Mouse (Mus musculus) right cerebral cortex, adult 2 months (tissue): ENCODE data around the gene Wdr20.

Source experiments
- DNase-seq, 2 experiments: peaks; one replicate each; pipeline ENCODE4 v3.0.0; 2021 to 2022; ENCODE audit warnings: low spot score in 2 of 2

The Wdr20 gene

DNA sequence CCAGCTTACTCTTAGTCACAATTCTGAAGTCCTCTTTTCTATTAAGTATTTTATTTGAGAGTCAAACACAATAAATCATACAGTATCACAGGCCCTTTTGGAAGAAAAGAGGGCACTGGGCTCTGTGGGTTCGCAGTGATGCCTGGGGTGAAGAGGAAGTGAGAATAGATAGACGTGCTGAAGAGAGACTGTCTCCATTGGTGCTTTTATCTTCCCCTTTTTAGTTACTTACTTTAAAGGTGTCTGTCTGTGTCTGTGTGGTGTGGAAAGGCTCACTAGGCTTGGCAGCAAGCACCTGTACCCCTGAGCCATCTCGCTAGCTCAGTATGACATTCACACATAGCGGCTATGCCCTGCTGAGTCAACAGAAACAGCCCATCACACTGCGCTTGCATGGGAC lies 40.1 kb downstream of the Wdr20 start:
- DNase-seq, result no peak

DNA sequence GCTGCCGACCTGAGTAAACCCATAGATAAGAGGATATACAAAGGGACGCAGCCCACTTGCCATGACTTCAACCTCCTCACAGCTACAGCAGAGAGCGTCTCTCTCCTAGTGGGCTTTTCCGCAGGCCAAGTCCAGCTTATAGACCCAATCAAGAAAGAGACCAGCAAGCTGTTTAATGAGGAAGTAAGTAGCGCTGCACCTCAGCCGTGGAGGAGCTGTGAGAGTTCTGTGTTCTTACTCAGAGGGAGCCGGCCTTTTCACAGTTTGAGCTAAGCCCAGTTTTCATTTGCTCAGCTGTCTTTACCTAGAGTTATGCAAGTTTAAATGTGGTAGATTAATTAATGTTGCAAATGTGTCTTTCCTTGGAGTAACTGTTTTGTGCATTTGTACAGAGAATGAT lies 41.6 kb downstream of the Wdr20 start:
- no peak for DNase-seq

- DNase-seq, result no peak
These were observed 43.4 kb downstream of the Wdr20 start for GRCm38 (mm10) chr12:110781181-110781580.

DNA sequence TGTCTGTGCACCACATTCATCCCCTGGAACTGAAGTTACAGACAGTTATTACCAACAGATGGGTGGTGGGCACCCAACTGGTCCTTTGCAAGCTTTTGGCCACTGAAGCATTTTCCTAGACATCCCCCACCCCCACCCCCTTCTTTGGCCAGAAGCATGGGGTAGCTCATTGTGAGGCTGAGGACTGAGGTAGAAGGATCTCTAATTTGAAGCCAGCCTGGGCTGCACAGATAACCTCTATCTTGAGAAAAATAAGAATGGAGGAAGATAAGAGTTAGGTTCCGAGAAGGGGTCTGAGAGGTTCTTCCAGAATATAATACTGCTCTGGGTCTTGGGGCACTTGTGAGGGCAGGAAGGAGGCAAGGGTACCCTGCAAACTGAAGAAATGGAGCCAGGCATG lies 44.5 kb downstream of the Wdr20 start:
- DNase-seq, result no peak

DNA sequence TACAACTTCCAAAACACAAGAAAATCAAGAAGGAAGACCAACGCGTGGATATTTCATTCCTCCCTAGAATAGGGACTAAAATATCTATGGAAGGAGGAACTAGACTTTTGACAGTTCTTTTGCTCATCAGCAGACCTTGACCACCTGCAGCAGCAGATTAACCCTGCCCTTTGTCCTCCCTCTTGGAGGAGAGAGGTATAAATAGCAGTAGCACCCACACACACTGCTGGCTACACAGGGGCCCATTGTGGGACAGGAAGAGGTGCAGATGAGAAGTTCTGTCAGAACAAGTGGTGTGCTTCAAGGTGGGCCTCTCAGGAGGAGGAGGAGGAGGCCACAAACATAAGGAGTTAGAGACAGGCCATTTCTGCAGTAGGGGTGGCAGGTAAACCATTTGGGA lies 46.5 kb downstream of the Wdr20 start:
- no peak for DNase-seq

DNA sequence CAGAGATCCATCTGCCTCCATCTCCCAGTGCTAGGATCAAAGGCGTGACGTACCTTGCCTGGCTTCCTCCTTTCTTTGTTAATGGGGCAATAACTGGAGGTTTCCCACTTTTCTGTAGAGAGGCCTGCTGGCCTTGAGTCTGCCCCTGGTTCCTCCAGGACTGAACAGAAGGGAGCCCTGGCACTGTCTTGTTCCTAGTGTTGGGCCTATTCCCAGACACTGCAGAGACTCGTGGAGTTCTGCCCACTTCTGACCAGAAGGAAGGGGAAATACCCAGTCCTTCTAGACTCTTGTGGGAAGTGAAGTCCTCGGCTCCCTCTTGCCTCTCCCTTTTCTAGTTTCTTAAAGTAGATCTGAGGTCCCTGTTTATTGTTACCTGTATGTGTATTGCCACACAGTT lies 48.5 kb downstream of the Wdr20 start:
- no peak for DNase-seq

DNA sequence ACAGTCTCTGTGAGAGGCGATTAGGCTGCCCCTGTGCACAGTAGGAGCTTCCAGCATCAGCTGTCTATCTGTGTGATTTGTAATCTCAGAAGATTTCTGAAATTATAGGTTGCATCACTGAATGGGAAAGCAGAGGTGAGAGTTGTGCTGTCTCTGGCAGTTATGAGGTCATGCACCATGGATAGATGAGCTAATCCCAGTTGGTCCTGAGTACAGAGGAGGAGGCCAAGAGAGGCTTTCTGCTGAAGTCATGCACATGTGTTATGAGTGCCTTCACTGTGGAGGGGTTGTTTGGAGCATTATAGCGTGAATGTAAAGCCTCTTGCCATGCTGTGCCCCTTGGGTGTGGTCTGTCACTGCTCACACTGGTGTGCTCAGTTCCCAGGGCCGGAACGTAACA lies 52.8 kb downstream of the Wdr20 start:
- no peak for DNase-seq

- DNase-seq, result no peak
These were observed 53.3 kb downstream of the Wdr20 start for GRCm38 (mm10) chr12:110791026-110791425.

DNA sequence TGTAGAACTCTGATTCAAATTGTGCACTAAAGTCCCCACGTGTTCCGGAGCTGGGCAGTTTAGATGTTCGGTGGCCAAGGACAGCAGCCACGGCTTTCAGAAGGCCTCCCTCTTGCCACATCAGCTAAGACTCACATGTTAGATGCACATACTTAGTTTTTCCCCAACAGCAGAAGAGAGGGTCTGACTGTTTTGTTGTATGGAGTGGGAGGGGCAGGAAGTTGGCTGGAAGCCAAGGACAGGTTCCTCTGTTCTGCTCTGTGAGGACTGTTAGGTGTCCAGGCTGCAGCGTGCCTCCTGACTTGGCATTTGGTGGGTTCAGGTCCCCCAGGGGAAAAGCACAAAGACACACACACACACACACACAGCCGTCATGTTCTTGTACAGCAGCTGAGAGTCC lies 57.3 kb downstream of the Wdr20 start:
- no peak for DNase-seq

GRCm38 (mm10) chr12:110796748-110797147 lies 59.0 kb downstream of the Wdr20 start:
- DNase-seq, result no peak

GRCm38 (mm10) chr12:110797202-110797601 lies 59.5 kb downstream of the Wdr20 start:
- no peak for DNase-seq

DNA sequence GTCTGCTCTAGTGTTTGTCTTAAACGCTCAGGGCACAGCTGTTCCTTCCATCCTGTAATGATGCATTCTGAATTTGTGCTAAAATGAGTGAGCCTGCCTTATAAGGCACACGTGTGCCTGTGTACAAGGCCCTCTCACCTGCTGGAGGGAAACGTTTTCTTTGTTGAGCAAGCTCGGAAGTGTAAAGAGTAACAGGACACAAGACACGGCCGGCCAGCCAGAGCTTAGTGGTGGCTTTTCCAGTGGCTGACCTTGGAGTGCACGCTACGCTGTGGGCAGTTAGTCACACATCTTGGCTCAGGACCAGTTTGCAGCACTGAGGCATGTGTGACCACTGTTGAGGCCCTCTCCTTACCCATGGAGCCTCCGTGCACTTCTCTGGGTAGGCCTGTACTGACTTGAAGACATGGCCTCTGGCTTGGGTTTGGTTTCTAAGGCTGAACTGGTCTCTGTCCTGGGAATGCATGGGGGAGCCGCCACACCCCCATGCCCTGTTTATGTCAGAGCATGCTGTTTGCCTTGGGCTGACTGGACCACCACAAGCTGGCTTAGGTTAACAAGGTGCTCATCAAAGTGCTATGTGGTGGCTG lies 60.2 kb downstream of the Wdr20 start:
- no peak for DNase-seq

- no peak for DNase-seq
These were observed 61.5 kb downstream of the Wdr20 start for GRCm38 (mm10) chr12:110799226-110799625.

DNA sequence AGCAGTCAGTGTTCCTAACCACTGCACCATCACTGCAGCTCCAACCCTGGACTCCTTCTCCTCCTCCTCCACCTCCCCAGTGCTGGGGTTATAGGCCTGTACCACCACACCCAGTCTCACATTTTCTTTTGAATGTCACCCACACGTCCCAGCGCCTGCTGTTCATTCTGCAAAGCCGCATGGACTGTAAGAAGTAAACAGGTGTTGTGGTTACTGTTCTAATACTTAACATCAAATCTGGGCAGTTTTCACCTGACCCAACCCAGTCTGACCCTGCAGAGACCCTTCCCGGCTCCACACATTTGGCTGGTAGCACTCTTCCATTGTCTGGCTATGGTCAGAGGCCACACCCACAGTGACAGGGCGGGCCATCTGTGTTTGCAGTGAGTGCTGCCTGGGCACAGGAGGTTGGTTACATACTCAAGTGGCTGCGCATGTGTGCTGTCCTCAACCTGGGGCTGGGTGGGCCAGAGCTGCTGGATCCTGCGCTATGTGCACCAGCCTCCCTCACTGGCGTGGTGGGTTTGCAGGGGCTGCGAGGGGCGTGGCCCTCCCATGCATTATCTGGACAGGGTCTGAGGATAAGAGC lies 64.2 kb downstream of the Wdr20 start:
- DNase-seq, result no peak

DNA sequence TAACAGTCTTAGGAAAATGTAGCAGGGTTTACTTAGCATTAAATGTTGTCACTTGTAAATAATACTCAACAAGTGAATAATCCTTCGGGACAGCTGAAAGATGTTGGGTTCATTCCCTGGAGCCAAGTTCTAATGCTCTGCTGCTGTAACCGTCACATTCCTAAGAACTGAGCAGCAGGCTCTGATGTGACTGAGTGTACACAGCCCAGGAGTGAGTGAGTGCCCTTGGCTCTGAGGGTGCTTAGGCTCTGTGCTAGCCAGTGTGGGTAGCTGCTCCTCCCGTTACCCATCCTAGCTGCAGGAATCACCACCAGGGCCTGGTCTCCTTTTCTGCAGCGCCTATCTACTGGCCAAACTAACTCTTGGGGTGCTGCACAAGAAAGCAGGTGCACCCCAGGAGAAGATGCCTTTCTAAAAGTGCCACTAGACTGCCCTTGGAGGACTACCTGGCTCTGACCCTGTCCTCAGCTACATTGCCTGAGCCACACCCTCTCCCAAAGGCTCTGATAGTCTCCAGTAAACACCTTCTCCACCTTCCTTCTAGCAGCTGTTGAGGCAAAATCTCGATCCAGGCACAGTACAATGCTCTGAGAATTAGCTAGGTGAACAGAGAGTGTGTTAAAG lies 65.0 kb downstream of the Wdr20 start:
- no peak for DNase-seq

- no peak for DNase-seq
These were observed 66.5 kb downstream of the Wdr20 start for GRCm38 (mm10) chr12:110804261-110804660.

DNA sequence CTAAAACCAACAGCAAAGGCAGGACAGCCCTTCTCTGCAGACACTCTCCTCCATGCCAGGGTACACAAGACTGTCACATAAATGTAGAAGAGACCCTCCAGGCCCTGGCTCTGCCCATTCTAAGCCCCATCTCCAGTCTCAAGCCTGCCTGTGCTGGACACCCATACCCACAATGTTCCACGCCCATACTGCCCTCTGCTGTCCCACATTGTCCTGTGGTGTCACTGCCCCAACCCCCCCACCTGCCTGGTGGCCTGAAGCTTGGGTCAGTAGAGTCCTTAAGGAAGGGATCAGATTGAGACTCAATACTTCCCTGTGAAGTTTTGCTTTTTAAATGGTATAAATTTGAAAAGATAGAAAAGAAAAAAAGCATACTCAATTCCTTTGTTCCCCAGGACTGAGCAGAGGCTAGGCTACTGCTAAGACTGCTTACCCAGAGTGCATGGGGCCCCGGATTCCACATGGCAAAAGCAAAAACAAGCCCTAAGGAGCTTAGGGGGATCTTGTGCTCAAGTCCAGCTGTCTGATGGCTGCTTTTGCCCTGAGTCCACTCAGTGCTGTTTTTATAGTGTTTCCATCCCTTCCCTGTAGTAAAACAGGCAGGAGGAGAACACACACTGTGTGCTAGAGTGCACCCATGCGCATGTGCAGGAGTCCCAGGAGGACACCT lies 68.7 kb downstream of the Wdr20 start:
- no peak for DNase-seq

DNA sequence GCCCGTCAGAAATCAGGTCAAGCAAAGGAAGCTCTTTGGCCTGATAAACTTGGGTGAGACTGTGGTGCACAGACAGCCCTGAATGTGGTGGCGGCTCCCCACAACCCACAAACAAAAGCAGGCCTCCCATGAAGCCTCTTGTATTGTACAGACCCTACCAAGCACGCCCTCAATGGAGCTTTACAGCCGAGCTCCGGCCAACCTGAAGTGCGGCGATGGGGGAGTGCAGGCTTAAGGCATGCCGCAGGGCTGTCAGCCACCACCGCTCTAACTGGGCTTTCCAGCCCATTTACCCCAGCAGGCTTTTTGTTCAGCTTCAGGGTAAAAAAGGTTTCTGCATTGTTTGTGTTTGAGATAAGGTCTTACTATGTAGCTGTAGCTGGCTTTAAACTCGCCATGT lies 70.7 kb downstream of the Wdr20 start:
- DNase-seq, result no peak

DNA sequence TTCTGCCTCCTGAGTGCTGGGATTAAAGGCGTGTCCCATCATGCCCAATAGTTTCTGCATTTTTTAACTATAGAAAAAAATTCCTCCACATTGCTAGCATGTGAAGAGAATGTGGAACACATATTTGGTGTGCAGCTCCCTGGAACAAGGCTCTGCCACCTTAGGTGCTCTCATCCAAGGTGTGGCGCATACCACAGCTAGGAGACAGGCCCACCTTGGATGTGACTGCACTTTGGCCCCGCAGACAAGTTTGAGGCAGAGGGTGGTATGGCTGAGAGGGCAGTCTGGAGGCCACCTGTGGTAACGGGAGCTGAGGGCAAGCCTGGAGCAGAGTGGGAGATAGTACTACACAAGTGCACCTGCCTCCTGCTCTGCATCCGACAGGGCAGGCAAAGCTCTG lies 71.1 kb downstream of the Wdr20 start:
- DNase-seq, result no peak

DNA sequence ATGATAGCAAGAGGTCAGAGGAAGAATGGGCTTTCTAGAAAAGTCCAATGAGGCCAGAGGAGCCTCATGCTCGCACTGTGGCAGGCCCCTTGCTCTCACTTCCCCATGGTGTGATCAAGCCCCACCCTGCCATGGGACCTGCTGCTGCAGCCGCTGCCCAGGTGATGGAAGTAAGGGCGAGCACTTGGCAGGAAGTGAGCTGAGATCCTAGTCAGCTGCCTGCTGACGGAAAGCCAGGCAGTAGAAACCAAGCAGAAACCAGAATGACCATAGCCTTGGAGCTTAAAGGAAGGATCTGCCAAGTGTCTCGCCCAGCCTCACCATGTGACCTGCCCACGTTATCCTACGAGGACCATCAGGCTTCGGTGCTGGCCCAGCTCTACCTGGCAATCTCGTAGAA lies 75.4 kb downstream of the Wdr20 start:
- no peak for DNase-seq

DNA sequence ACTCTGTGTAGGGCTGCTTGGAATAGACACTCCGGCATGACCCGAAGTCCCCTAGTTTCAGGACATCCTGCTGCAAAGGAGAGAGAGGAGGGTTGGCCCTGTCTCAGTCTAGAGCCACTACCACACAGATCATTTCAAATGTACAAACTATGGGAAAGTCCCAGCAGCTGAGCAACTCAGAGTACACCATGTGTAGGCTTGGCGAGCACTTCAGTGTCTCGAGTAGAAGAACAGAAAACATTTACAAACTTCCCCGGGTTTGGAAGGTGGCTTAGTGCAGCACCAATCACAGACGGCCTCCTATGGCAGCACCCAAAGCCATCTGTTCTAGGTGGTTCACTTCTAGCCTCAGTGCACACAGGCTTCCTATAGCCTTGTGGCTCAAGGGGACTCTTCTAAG lies 75.9 kb downstream of the Wdr20 start:
- DNase-seq, result no peak

GRCm38 (mm10) chr12:110814924-110815323 lies 77.2 kb downstream of the Wdr20 start:
- DNase-seq, result no peak

DNA sequence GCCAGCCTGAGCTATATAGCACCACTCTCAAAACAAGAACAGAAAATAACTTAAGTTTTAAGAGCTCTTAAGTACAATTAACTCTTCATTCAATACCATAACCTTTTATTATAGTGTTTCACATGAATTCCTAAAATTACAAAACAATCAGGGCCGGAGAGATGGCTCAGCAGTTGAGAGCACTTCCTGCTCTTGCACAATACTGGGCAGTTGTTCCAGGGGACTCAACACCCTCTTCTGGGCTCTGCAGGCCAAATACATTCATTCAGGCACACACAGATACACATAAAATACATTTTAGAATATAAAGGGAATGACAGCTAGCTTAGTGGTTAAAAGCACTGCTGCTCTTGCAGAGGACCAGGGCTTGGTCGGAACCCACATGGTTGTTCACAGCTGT lies 79.1 kb downstream of the Wdr20 start:
- DNase-seq, result no peak
